Mouse (Mus musculus) kidney, postnatal 4 days (tissue): Measurements from ENCODE around the gene Lhpp.

ENCODE experiments used
- DNase-seq, 2 experiments: peaks; one replicate each; pipeline ENCODE4 v3.0.0; 2021; ENCODE audit warnings: mixed read lengths in 2 of 2

Lhpp gene

DNA sequence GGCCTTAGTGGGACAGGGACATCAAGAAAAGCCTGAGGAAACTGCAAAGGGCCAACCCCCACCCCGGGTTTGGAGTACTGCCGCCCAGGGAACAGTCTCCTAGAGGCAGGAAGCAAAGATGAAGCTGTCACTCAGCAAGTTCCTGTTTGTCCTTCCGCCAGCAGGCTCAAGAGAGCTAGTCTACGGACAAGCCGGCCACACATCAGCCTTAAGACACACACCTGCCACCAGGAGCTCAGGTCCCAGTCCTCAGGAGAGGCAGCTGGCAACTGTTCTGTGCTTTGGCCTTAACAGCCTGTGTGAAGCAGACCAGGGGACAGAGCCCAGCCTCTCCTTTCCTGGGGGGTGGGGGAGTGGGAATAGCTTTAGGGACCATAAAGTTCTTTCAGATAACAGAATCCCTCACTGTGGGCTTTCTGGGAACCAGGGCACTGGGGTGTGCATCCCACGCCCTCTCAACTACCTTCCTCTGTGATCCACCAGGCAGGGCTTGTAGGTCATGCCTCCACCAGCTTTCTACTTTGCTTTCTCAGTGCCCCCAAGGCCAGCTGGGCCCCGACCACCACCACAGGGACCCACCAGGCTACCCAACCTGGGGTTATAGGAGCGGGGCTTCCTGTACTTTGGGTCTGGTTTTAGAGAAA, 103.2 kb downstream of the Lhpp start:
- DNase-seq: peak; percentile 69 to 78

- peak; percentile 72 to 83 for DNase-seq
These were observed 103.9 kb downstream of the Lhpp start for GRCm38 (mm10) chr7:132714236-132714923.

DNA sequence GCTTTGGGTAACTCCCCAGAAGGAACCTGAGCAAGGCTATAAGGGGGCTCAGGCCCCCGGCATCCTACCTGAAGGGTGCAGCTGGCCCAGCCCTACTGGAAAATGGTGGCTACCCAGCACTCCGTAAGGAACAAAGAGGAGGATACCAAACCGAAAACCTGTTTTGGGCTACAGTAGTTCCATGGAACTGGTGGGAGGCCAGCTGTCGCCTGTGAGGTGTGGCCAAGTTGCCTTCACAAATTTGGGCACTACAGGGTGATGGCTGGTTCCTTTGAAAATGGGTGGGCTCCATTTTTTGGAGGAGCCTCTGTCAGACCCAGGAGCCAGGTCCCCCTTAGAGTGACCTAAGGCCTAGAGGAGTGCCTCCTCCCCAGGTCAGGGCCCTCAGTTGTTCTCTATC, 104.8 kb downstream of the Lhpp start:
- no peak for DNase-seq

GRCm38 (mm10) chr7:132719570-132719969, 109.1 kb downstream of the Lhpp start:
- no peak for DNase-seq

DNA sequence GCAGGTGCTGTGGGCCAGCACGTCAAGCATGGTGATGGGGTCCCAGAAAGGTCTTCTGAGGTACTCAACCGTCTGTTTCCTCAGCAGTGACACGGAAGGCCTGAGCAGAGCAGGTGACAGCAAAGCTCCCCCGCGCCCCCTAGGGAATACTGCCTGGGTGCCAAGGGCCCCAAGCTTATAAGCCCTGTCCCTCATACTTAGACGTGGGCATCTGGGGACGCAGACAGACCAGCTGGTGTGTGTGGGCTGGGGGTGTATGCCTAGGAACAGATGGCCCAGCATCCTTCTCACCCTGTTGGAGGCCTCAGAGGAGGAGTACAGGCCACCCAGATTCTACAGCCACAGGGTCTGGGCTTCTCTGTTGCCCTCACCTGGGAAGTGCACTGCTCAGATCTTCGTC, 110.1 kb downstream of the Lhpp start:
- DNase-seq: peak in 1 of 2 experiments; percentile 41

- DNase-seq: peak in 1 of 2 experiments; percentile 48
These were observed 112.2 kb downstream of the Lhpp start for GRCm38 (mm10) chr7:132722401-132723370.

DNA sequence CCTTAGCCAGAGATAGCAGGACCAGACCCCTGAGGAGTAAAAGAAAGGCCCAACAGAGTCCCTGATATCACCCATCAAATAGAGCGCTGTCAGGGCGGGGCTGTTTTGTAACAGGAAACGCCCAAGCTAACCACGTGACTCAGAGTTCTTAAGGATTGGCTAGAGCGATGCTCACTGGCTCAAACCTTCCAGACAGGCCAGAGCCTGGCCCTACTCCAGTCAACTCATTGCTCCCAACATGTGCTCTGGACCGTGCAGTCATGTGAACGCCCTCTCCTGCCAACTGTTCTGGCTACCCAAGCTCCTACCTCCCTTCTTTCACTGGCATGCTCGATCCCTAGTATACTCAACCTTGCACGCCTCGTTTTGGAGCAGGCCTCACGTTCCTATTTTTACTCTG, 113.5 kb downstream of the Lhpp start:
- peak; percentile 58 to 74 for DNase-seq

DNA sequence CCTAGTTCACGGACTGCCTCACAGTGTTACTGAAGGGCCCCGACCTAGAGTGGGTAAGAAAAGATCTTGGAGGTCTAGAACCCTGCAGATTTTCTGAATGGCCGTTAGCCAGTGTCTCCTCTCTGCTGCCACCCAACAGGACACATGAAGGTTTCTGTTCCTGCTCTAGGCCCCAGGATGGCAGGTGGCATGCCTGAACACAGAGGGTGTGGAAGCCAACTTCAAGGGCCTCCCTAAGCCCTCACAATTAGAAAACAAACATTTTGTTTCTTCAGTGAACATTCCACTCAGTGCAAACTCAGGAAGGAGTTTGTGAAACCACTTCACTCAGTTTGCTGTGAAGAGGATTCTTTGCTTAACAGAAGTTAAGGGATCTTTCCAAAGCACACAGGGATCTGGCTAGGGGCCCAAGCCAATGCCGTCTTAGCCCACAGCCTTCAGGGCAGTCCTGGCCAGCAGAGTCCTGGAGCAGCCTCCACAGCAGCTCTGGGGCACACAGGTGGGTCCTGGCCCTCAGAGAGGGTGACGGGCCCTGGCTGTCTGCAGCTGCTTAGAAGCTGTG, 114.1 kb downstream of the Lhpp start:
- no peak for DNase-seq

DNA sequence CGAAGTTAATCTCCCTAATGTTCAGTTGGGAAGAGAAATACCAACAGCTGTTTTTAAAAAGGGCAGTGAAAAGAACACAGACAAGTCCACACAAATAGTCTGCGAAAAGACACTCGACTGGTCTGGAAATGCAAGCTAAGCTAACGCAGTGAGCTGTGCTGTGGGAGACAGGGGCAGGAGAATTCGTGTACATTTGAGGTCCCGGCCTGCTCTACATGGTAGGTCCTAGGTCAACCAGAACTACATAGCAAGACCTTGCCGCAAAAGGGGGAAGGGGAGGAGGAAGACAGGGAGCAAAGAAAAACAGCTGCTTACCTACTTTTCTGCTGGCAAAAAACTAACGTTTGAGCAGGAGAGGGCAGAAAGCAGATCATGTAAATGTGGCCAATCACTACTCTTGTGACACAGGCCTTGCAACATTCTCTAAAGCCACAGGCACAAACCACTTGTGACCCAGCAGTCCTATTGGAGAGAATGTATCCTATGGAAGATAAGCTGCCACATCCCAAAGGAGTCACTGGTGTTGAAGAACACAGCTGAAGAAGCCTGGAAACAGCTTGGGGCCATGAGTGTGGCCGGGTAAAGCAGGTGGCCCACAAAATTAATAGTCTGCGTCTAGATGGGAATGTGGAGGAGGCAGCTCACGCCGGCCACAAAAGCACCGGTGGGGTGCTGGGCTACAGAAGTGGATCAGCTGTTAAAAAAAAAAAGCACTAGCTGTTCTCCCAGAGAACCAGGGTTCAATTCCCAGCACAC, 115.8 kb downstream of the Lhpp start:
- peak in 1 of 2 experiments; percentile 49 for DNase-seq

GRCm38 (mm10) chr7:132729093-132729831, 118.8 kb downstream of the Lhpp start:
- DNase-seq: peak in 1 of 2 experiments; percentile 64

DNA sequence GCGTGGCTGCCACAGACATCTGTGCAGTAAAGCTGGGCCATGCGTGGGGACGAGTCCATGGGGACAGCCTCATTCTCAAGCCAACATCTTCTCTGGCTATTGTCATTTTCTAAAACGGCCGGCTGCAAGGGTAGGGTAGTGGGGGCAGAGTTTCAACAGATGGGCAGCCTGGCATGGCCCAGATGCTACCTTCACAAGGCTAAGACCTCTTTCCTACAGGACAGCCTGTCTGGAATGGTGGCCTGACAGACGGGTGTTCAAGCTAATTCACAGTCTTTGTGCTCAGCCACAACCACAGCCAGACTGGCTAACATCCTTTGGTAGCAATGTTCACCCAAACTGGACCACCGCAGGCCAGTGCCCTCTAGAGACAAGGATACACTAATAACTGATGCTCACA, 120.1 kb downstream of the Lhpp start:
- no peak for DNase-seq

DNA sequence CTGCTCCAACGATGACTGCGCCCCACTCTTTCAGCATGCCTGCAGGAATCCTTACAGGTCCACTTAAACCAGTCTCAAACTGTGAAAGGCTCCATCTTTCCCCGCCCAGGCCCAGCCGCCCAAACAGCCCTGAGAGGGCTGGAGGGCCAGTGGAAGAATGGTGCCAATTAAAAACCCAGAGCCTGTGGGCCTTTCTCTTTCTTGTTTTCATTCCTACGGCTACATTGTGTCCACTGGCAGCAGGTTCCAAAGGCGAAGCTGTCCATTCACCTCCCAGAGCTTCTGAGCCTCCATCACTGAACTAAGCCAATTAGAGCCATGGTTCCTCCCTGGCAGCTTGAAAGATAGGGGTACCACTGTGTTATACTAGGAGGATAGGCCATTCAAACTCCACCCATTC, 121.1 kb downstream of the Lhpp start:
- no peak for DNase-seq

GRCm38 (mm10) chr7:132732136-132732789, 121.8 kb downstream of the Lhpp start:
- DNase-seq: no peak

DNA sequence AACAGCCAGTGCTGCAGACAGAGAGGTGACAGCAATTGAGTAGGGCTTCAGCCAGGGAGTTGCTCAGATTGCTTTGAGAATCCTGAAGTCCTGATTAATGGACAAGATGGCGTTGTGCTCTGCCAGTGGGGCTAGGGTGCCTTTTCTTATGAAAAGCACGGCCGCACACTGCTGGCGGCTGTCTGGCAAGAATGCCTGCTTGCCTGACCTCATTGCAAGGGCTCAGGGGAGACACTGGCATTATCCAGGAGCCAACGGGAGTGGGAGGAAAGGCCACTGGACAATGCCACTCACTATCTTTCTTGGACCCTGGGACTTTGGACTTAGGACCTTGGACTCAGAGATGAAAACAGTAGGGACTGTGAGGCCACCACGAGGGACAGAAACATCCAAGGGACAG, 123.1 kb downstream of the Lhpp start:
- peak; percentile 49 to 61 for DNase-seq

DNA sequence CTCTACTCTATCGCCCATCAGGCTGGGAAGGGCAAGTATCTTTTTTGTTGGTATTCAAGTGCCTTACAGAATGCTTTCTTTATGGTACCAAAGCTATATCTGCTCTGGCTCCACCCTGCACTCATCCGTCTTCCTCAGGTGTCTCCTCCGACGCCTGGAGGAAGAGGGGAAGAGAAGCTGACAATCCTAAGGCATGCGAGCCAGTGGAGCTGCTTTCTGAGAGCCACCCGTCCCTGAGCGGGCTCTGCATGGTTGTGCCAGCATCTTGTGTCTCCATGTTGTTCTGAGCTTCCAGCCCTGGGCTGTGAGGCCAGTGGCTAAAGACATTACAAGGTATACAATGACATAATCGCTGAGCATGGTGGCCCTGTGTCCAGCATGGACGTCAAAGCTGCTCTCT, 123.8 kb downstream of the Lhpp start:
- DNase-seq: no peak

GRCm38 (mm10) chr7:132735145-132735544, 124.7 kb downstream of the Lhpp start:
- DNase-seq: peak; percentile 70 to 80

DNA sequence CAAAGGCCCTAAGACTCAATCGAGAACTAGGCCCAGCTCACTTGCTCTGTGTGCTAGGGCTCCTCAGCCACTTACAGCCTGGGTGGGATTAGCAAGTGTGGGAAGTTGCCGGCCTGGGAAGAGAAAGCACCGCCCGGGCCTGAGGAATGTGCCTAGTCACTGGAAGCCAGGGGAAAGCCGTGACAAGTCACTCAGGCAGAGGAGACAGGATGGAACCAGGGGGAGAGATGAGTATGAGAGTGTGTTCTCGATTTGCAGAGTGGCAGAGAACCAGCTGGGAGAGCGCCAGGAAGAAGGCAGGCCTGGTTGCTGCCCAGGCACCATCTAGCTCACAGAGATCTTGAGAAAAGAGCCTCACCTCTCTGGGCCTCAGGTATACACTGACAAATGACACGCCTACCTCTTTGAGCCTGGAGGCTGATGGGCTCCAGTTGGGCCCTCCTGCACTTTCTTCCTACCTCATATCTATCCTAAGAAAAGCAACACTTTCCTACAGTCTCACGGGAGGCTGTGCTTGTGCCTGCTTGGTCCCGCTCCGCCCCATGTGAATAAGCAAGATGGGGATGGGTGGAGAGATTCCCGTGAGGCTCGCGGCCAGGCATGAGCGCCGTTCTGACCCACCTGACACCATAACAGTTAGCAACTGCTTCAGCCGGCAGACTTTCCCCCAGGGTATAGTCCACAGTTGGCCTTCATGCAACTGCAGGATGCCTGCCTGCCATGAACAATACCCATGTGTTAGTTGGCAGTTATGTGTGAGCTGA, 125.8 kb downstream of the Lhpp start:
- DNase-seq: peak; percentile 64 to 78

DNA sequence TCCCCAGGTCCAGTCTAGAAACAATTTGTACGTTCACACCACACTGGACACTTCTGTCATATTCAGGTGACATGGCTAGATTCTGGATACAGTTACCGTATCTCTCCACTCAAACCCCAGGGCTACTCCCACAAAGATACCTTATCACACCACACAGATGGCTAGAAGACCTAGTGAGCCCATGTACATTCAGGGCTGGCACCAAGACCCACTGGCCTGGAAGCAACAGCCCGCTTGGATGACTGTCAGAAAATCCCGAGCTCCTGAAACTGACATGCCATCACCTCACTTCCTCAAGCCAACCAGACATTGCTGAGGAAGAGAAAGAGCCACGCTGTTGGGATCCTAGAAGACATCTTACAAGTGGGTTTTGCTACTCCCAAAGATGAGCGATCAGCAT, 128.4 kb downstream of the Lhpp start:
- no peak for DNase-seq

- no peak for DNase-seq
These were observed 129.4 kb downstream of the Lhpp start for GRCm38 (mm10) chr7:132739829-132740228.

- no peak for DNase-seq
These were observed 132.5 kb downstream of the Lhpp start for GRCm38 (mm10) chr7:132742912-132743311.
